Mouse (Mus musculus): ENCODE results near the gene Kcnd3. TPM values are rescaled to one million over a fixed set of nuclear protein-coding genes. Genes with fewer than 3 reads are reported as not detected.
A peak's percentile ranks its signal among the peaks of the same experiment; 100 is the strongest.

Gene Kcnd3
- polyA plus RNA-seq, 1 experiment from 2014 or later = 0.93 TPM

- Histone ChIP-seq H3K9me3 (ENCODE audit: control insufficient read depth, low read length) (no peaks in the 10 kb centered on the region), H3K27me3 (replicated peaks; ENCODE audit: control insufficient read depth, insufficient read depth, low read length) (no peaks in the 10 kb centered on the region), H3K27ac (replicated peaks; ENCODE audit: low read depth, low read length) (no peak overlapping the region), H3K4me3 (ENCODE audit: low read depth, low read length) (no peak overlapping the region), H3K4me1 (ENCODE audit: control insufficient read depth, insufficient read depth, low read length) (no peaks in the 10 kb centered on the region), H3K4me2 (ENCODE audit: low read depth, low read length) (no peak overlapping the region), H3K9ac (ENCODE audit: low read depth, low read length) (no peak overlapping the region), H3K36me3 (ENCODE audit: control insufficient read depth, insufficient read depth, low read length) (no peaks in the 10 kb centered on the region)
- DNase-seq (ENCODE audit: low spot score) = no peak
- no peak for ATAC-seq (ENCODE audit: low read depth)
- 74% methylated on average over 6 of the region's 6 CpGs for WGBS
These were observed 68.3 kb downstream of the Kcnd3 start for GRCm38 (mm10) chr3:105520446-105520845.

- Histone ChIP-seq H3K27me3 (replicated peaks; ENCODE audit: control insufficient read depth, insufficient read depth, low read length) (no peaks in the 10 kb centered on the region), H3K9ac (ENCODE audit: low read depth, low read length) (no peak overlapping the region), H3K4me3 (ENCODE audit: low read depth, low read length) (no peak overlapping the region), H3K4me2 (ENCODE audit: low read depth, low read length) (no peak overlapping the region), H3K36me3 (ENCODE audit: control insufficient read depth, insufficient read depth, low read length) (no peaks in the 10 kb centered on the region), H3K27ac (replicated peaks; ENCODE audit: low read depth, low read length) (no peak overlapping the region), H3K4me1 (ENCODE audit: control insufficient read depth, insufficient read depth, low read length) (no peaks in the 10 kb centered on the region), H3K9me3 (ENCODE audit: control insufficient read depth, low read length) (no peaks in the 10 kb centered on the region)
- DNase-seq (ENCODE audit: low spot score) (peak; percentile 17), ATAC-seq (ENCODE audit: low read depth) (no peak)
- 63% methylated on average over 12 of the region's 12 CpGs for WGBS
These were observed 69.1 kb downstream of the Kcnd3 start for GRCm38 (mm10) chr3:105521178-105521631.

GRCm38 (mm10) chr3:105521639-105522038 is 69.5 kb downstream of the Kcnd3 start:
- H3K36me3 ChIP-seq (ENCODE audit: control insufficient read depth, insufficient read depth, low read length) = no peaks in the 10 kb centered on the region
- no peak for DNase-seq (ENCODE audit: low spot score)
- no peak for ATAC-seq (ENCODE audit: low read depth)
- H3K4me1 ChIP-seq (ENCODE audit: control insufficient read depth, insufficient read depth, low read length) = no peaks in the 10 kb centered on the region
- no peak overlapping the region for H3K9ac ChIP-seq (ENCODE audit: low read depth, low read length)
- H3K27me3 ChIP-seq (replicated peaks; ENCODE audit: control insufficient read depth, insufficient read depth, low read length) = no peaks in the 10 kb centered on the region
- H3K27ac ChIP-seq (replicated peaks; ENCODE audit: low read depth, low read length) = no peak overlapping the region
- no peak overlapping the region for H3K4me2 ChIP-seq (ENCODE audit: low read depth, low read length)
- H3K4me3 ChIP-seq (ENCODE audit: low read depth, low read length) = no peak overlapping the region
- H3K9me3 ChIP-seq (ENCODE audit: control insufficient read depth, low read length) = no peaks in the 10 kb centered on the region
- 77% methylated on average over 4 of the region's 4 CpGs for WGBS

GRCm38 (mm10) chr3:105528860-105529259 is 76.7 kb downstream of the Kcnd3 start:
- H3K27ac ChIP-seq (replicated peaks; ENCODE audit: low read depth, low read length) = no peak overlapping the region
- no peaks in the 10 kb centered on the region for H3K36me3 ChIP-seq (ENCODE audit: control insufficient read depth, insufficient read depth, low read length)
- H3K27me3 ChIP-seq (replicated peaks; ENCODE audit: control insufficient read depth, insufficient read depth, low read length) = no peaks in the 10 kb centered on the region
- H3K9ac ChIP-seq (ENCODE audit: low read depth, low read length) = no peak overlapping the region
- H3K4me1 ChIP-seq (ENCODE audit: control insufficient read depth, insufficient read depth, low read length) = peaks cover 5% of the 10 kb centered on the region; the same call in 1 of the 2 replicates
- WGBS = 67% methylated on average over 8 of the region's 8 CpGs
- no peak for ATAC-seq (ENCODE audit: low read depth)
- no peaks in the 10 kb centered on the region for H3K9me3 ChIP-seq (ENCODE audit: control insufficient read depth, low read length)
- DNase-seq (ENCODE audit: low spot score) = no peak
- no peak overlapping the region for H3K4me3 ChIP-seq (ENCODE audit: low read depth, low read length)
- no peak overlapping the region for H3K4me2 ChIP-seq (ENCODE audit: low read depth, low read length)

- WGBS = 12% methylated on average over 5 of the region's 5 CpGs
- no peak; the same call in 1 of the 2 replicates for ATAC-seq (ENCODE audit: low read depth)
- Histone ChIP-seq H3K9ac (ENCODE audit: low read depth, low read length) (no peak overlapping the region), H3K4me3 (ENCODE audit: low read depth, low read length) (no peak overlapping the region), H3K27me3 (replicated peaks; ENCODE audit: control insufficient read depth, insufficient read depth, low read length) (no peaks in the 10 kb centered on the region), H3K27ac (replicated peaks; ENCODE audit: low read depth, low read length) (no peak overlapping the region), H3K4me1 (ENCODE audit: control insufficient read depth, insufficient read depth, low read length) (peaks cover 5% of the 10 kb centered on the region; the same call in 1 of the 2 replicates), H3K9me3 (ENCODE audit: control insufficient read depth, low read length) (no peaks in the 10 kb centered on the region), H3K4me2 (ENCODE audit: low read depth, low read length) (no peak overlapping the region), H3K36me3 (ENCODE audit: control insufficient read depth, insufficient read depth, low read length) (no peaks in the 10 kb centered on the region)
- DNase-seq (ENCODE audit: low spot score) = no peak
These were observed 77.6 kb downstream of the Kcnd3 start for GRCm38 (mm10) chr3:105529700-105530099.

GRCm38 (mm10) chr3:105530363-105531130 is 78.4 kb downstream of the Kcnd3 start:
- no peaks in the 10 kb centered on the region for H3K9me3 ChIP-seq (ENCODE audit: control insufficient read depth, low read length)
- WGBS = 25% methylated on average over 11 of the region's 11 CpGs
- H3K4me2 ChIP-seq (ENCODE audit: low read depth, low read length) = 0 out of 2 replicates have a peak overlapping the region, but pooled peaks have one; percentile 16
- H3K9ac ChIP-seq (ENCODE audit: low read depth, low read length) = no peak overlapping the region
- no peak overlapping the region for H3K4me3 ChIP-seq (ENCODE audit: low read depth, low read length)
- no peaks in the 10 kb centered on the region for H3K27me3 ChIP-seq (replicated peaks; ENCODE audit: control insufficient read depth, insufficient read depth, low read length)
- DNase-seq (ENCODE audit: low spot score) (peak; percentile 53), ATAC-seq (ENCODE audit: low read depth) (no peak)
- H3K36me3 ChIP-seq (ENCODE audit: control insufficient read depth, insufficient read depth, low read length) = no peaks in the 10 kb centered on the region
- peaks cover 5% of the 10 kb centered on the region; the same call in 1 of the 2 replicates for H3K4me1 ChIP-seq (ENCODE audit: control insufficient read depth, insufficient read depth, low read length)
- no peak overlapping the region for H3K27ac ChIP-seq (replicated peaks; ENCODE audit: low read depth, low read length)

GRCm38 (mm10) chr3:105538406-105538805 is 86.3 kb downstream of the Kcnd3 start:
- H3K36me3 ChIP-seq (ENCODE audit: control insufficient read depth, insufficient read depth, low read length) = no peaks in the 10 kb centered on the region
- no peaks in the 10 kb centered on the region for H3K4me1 ChIP-seq (ENCODE audit: control insufficient read depth, insufficient read depth, low read length)
- no peaks in the 10 kb centered on the region for H3K9me3 ChIP-seq (ENCODE audit: control insufficient read depth, low read length)
- ATAC-seq (ENCODE audit: low read depth) (no peak), DNase-seq (ENCODE audit: low spot score) (no peak)
- no peak overlapping the region for H3K4me3 ChIP-seq (ENCODE audit: low read depth, low read length)
- no peak overlapping the region for H3K9ac ChIP-seq (ENCODE audit: low read depth, low read length)
- no peak overlapping the region for H3K4me2 ChIP-seq (ENCODE audit: low read depth, low read length)
- no peak overlapping the region for H3K27ac ChIP-seq (replicated peaks; ENCODE audit: low read depth, low read length)
- no peaks in the 10 kb centered on the region for H3K27me3 ChIP-seq (replicated peaks; ENCODE audit: control insufficient read depth, insufficient read depth, low read length)
- WGBS = 73% methylated on average over 6 of the region's 6 CpGs

- H3K9ac ChIP-seq (ENCODE audit: low read depth, low read length) = no peak overlapping the region
- H3K4me3 ChIP-seq (ENCODE audit: low read depth, low read length) = no peak overlapping the region
- no peaks in the 10 kb centered on the region for H3K4me1 ChIP-seq (ENCODE audit: control insufficient read depth, insufficient read depth, low read length)
- no peaks in the 10 kb centered on the region for H3K27me3 ChIP-seq (replicated peaks; ENCODE audit: control insufficient read depth, insufficient read depth, low read length)
- no peaks in the 10 kb centered on the region for H3K36me3 ChIP-seq (ENCODE audit: control insufficient read depth, insufficient read depth, low read length)
- 23% methylated on average over 13 of the region's 13 CpGs for WGBS
- H3K4me2 ChIP-seq (ENCODE audit: low read depth, low read length) = no peak overlapping the region
- H3K27ac ChIP-seq (replicated peaks; ENCODE audit: low read depth, low read length) = no peak overlapping the region
- H3K9me3 ChIP-seq (ENCODE audit: control insufficient read depth, low read length) = no peaks in the 10 kb centered on the region
- DNase-seq (ENCODE audit: low spot score) (no peak), ATAC-seq (ENCODE audit: low read depth) (peak; percentile 65; the same call in 1 of the 2 replicates)
These were observed 86.9 kb downstream of the Kcnd3 start for GRCm38 (mm10) chr3:105538819-105539607.

Data from embryonic facial prominence, embryonic 14.5 days (tissue).